21 mouse cellular contexts compared by ENCODE assay signal in genomic region chr16:55809779-55810514, GRCm38 (mm10). TPM values are rescaled to one million over a fixed set of nuclear protein-coding genes. Genes with fewer than 3 reads are reported as not detected.
DNase-seq lines count a peak whose midpoint lies in the region; ATAC-seq and TF ChIP-seq lines count a peak whose summit lies in the region.
"Had no signal": no experiment of that assay in that cellular context is flagged by ENCODE, and none has a peak within 500 bp of the region (broad histone marks: within the 10 kb centered on the region; RNA-seq: fewer than 3 reads in every experiment).

No protein-coding gene starts in this region.

- no peak for TF ChIP-seq EP300 in lung, postnatal 0 days (IDR thresholded peaks at IDR 0.05)

- no peak overlapping the region for H3K9ac ChIP-seq in lung, postnatal 0 days (replicated peaks; ENCODE audit: low read depth)
- H3K9ac ChIP-seq in intestine, postnatal 0 days (ENCODE audit: low read depth, low read length): no peak overlapping the region
- no peak overlapping the region for H3K9ac ChIP-seq in hindbrain, embryonic 13.5 days
- H3K9ac ChIP-seq: embryonic facial prominence, embryonic 15.5 days; forebrain, embryonic 15.5 days; liver, embryonic 14.5 days; lung, embryonic 14.5 days; midbrain, embryonic 15.5 days had no signal

- no peak for DNase-seq in lung, postnatal 0 days (ENCODE audit: low spot score)
- DNase-seq in lung, postnatal 14 days: no peak
- DNase-seq in adipocyte (ENCODE audit: low spot score): peak; percentile 43
- DNase-seq in adrenal gland, adult (ENCODE audit: inconsistent age in 2 of 2, low spot score in 1 of 2): no peak
- DNase-seq in layer of hippocampus, adult 2 months (ENCODE audit: low spot score in 2 of 2): no peak
- DNase-seq: adrenal gland, adult 8-10 months; B cell, adult 2 months; cerebellum, adult 8-10 months; kidney, adult 2 months; kidney, postnatal 14 days; lung, embryonic 14.5 days; lung, postnatal 4 days; thymus, adult 2 months had no signal

- H3K9me3 ChIP-seq in lung, postnatal 0 days (ENCODE audit: low read length): no peaks in the 10 kb centered on the region
- no peaks in the 10 kb centered on the region for H3K9me3 ChIP-seq in intestine, postnatal 0 days (ENCODE audit: control insufficient read depth)
- no peaks in the 10 kb centered on the region for H3K9me3 ChIP-seq in hindbrain, embryonic 13.5 days
- H3K9me3 ChIP-seq: embryonic facial prominence, embryonic 15.5 days; forebrain, embryonic 15.5 days; heart, embryonic 10.5 days; midbrain, embryonic 15.5 days had no signal

- ATAC-seq in lung, postnatal 0 days: peak; percentile 3; the same call in 1 of the 2 replicates
- ATAC-seq in intestine, postnatal 0 days: peak; percentile 44; the same call in 1 of the 2 replicates
- ATAC-seq in hindbrain, embryonic 13.5 days (ENCODE audit: low FRiP score): no peak
- ATAC-seq: forebrain, embryonic 15.5 days; hindbrain, embryonic 16.5 days; midbrain, embryonic 15.5 days had no signal

- no peaks in the 10 kb centered on the region for H3K27me3 ChIP-seq in lung, postnatal 0 days (replicated peaks; ENCODE audit: insufficient read depth, low read length)
- H3K27me3 ChIP-seq in intestine, postnatal 0 days (replicated peaks; ENCODE audit: control insufficient read depth, insufficient read depth, low read length): no peaks in the 10 kb centered on the region
- no peaks in the 10 kb centered on the region for H3K27me3 ChIP-seq in hindbrain, embryonic 13.5 days
- H3K27me3 ChIP-seq: embryonic facial prominence, embryonic 15.5 days; forebrain, embryonic 15.5 days; midbrain, embryonic 15.5 days had no signal

- 87% methylated on average over 9 of the region's 9 CpGs for WGBS in lung, postnatal 0 days
- whole genome bisulfite sequencing in intestine, postnatal 0 days: 87% methylated on average over 9 of the region's 9 CpGs
- WGBS in hindbrain, embryonic 13.5 days: 95% methylated on average over 9 of the region's 9 CpGs

- no peak overlapping the region for H3K4me3 ChIP-seq in lung, postnatal 0 days (ENCODE audit: low read depth, low read length)
- H3K4me3 ChIP-seq in intestine, postnatal 0 days (ENCODE audit: low read depth, low read length): no peak overlapping the region
- no peak overlapping the region for H3K4me3 ChIP-seq in hindbrain, embryonic 13.5 days
- H3K4me3 ChIP-seq in layer of hippocampus, adult 2 months: no peak overlapping the region
- H3K4me3 ChIP-seq: embryonic facial prominence, embryonic 15.5 days; forebrain, embryonic 15.5 days; heart, embryonic 10.5 days; midbrain, embryonic 15.5 days had no signal

- peaks cover 31% of the 10 kb centered on the region for H3K36me3 ChIP-seq in lung, postnatal 0 days (ENCODE audit: insufficient read depth, low read length)
- peaks cover 47% of the 10 kb centered on the region for H3K36me3 ChIP-seq in intestine, postnatal 0 days (ENCODE audit: control insufficient read depth, insufficient read depth)
- H3K36me3 ChIP-seq in hindbrain, embryonic 13.5 days: peaks cover 25% of the 10 kb centered on the region
- H3K36me3 ChIP-seq: midbrain, embryonic 15.5 days had no signal

- TF ChIP-seq CTCF in lung, postnatal 0 days (IDR thresholded peaks at IDR 0.05): no peak
- TF ChIP-seq CTCF in intestine, postnatal 0 days (IDR thresholded peaks at IDR 0.05; ENCODE audit: low read depth): no peak
- no peak for TF ChIP-seq CTCF in layer of hippocampus, adult 2 months (conservative IDR thresholded peaks at IDR 0.05)

- H3K27ac ChIP-seq in lung, postnatal 0 days (ENCODE audit: low read length): no peak overlapping the region
- no peak overlapping the region for H3K27ac ChIP-seq in intestine, postnatal 0 days (ENCODE audit: low read depth, low read length)
- no peak overlapping the region for H3K27ac ChIP-seq in hindbrain, embryonic 13.5 days
- no peak overlapping the region for H3K27ac ChIP-seq in layer of hippocampus, adult 2 months
- H3K27ac ChIP-seq: embryonic facial prominence, embryonic 15.5 days; forebrain, embryonic 15.5 days; heart, embryonic 10.5 days; liver, embryonic 14.5 days; midbrain, embryonic 15.5 days had no signal

- no peaks in the 10 kb centered on the region for H3K4me1 ChIP-seq in lung, postnatal 0 days (ENCODE audit: insufficient read depth, low read depth, low read length)
- H3K4me1 ChIP-seq in intestine, postnatal 0 days (replicated peaks; ENCODE audit: control insufficient read depth, insufficient read depth, low read length): no peaks in the 10 kb centered on the region
- no peaks in the 10 kb centered on the region for H3K4me1 ChIP-seq in hindbrain, embryonic 13.5 days (replicated peaks)
- H3K4me1 ChIP-seq: embryonic facial prominence, embryonic 15.5 days; forebrain, embryonic 15.5 days; midbrain, embryonic 15.5 days had no signal

- no peak overlapping the region for H3K4me2 ChIP-seq in lung, postnatal 0 days (replicated peaks; ENCODE audit: low read depth, low read length)
- no peak overlapping the region for H3K4me2 ChIP-seq in intestine, postnatal 0 days (replicated peaks; ENCODE audit: low read depth)
- H3K4me2 ChIP-seq in hindbrain, embryonic 13.5 days: no peak overlapping the region
- H3K4me2 ChIP-seq: embryonic facial prominence, embryonic 15.5 days; forebrain, embryonic 15.5 days; lung, embryonic 14.5 days; midbrain, embryonic 15.5 days had no signal

RNA-seq across cellular contexts. Expression of gene Nfkbiz, which starts 28.8 kb away (rescaled TPM):
- 16.0 and 21.5 TPM in 2 replicates for polyA plus RNA-seq in lung, postnatal 0 days (2015; fragmentation: Nextera tagmentation; extraction: Ambion mirVana)
- 7.8 and 8.8 TPM in 2 replicates for polyA plus RNA-seq in intestine, postnatal 0 days (2015; fragmentation: Nextera tagmentation; extraction: Ambion mirVana)
- polyA plus RNA-seq in hindbrain, embryonic 13.5 days (2015; fragmentation: Nextera tagmentation; extraction: Ambion mirVana): 1.6 and 3.1 TPM in 2 replicates
- total RNA-seq in layer of hippocampus, adult 2 months (2021): 1 to 10 TPM; 5.9 to 8.5 TPM
